Mouse (Mus musculus): Measurements from ENCODE around the gene Dnajc25. TPM values are rescaled to one million over a fixed set of nuclear protein-coding genes. Genes with fewer than 3 reads are reported as not detected.

Dnajc25 gene
- total and polyA plus RNA-seq, 3 experiments: 6.9 to 20.5 (median 16.8) TPM

DNA sequence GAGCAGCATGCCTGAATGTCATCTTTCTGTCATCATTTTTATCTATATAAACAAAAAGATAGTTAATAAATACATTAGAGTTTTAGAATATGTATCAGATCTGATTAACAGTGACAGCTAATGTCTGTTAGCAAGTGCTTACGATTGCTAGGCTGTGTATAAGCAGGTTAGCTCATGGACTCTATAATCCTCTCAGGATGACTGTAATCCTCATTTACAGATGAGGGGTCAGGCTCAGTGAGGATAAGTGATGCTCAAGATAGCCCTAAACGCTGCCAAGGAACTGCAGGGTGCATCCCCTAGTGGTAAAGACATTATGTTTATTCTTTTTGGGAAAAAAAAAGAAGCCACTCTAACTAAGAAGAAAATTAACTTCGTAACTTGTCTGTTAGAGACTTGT lies 74.4 kb downstream of the Dnajc25 start:
- no peak for DNase-seq

Other genes with a start within 250 kb of the Dnajc25 start
- gene Olfr267, start 207.3 kb upstream of the Dnajc25 start, total RNA-seq (2021): under 1 TPM; 0.07 to 0.35 TPM
- gene Olfr267, start 207.3 kb upstream of the Dnajc25 start, polyA plus RNA-seq (2012; rRNA removed): not detected in 2 replicates
- gene Ecpas, start 82.3 kb upstream of the Dnajc25 start, total RNA-seq (2021): 100 to 1,000 TPM; 132 to 194 TPM
- gene Ecpas, start 82.3 kb upstream of the Dnajc25 start, polyA plus RNA-seq (2012; rRNA removed): 55.6 and 63.9 TPM in 2 replicates
- 1 to 10 TPM; 3.1 to 3.5 TPM for gene Zkscan16, start 51.4 kb upstream of the Dnajc25 start, total RNA-seq (2021)
- 0.17 TPM in 1 of 2 replicates, not detected in the other for gene Zkscan16, start 51.4 kb upstream of the Dnajc25 start, polyA plus RNA-seq (2012; rRNA removed)
- gene Ptgr1, start 7.9 kb upstream of the Dnajc25 start, total RNA-seq (2021): 10 to 100 TPM; 12.1 to 26.9 TPM
- 2.0 and 2.4 TPM in 2 replicates for gene Ptgr1, start 7.9 kb upstream of the Dnajc25 start, polyA plus RNA-seq (2012; rRNA removed)
- gene Gm20503, start 8.1 kb downstream of the Dnajc25 start, total RNA-seq (2021): 1 to 10 TPM in 1 of 2 experiments, not detected in 1; 2.9 TPM
- not detected in 2 replicates for gene Gm20503, start 8.1 kb downstream of the Dnajc25 start, polyA plus RNA-seq (2012; rRNA removed)
- gene Gng10, start 40.0 kb downstream of the Dnajc25 start, total RNA-seq (2021): 10 to 100 TPM; 25.1 to 38.3 TPM
- gene Gng10, start 40.0 kb downstream of the Dnajc25 start, polyA plus RNA-seq (2012; rRNA removed): 21.4 and 27.8 TPM in 2 replicates
- gene AI481877, start 143.9 kb downstream of the Dnajc25 start, total RNA-seq (2021): not detected
- gene AI481877, start 143.9 kb downstream of the Dnajc25 start, polyA plus RNA-seq (2012; rRNA removed): not detected in 2 replicates
- gene Ugcg, start 194.2 kb downstream of the Dnajc25 start, total RNA-seq (2021): 10 to 100 TPM; 26.5 to 44.3 TPM
- gene Ugcg, start 194.2 kb downstream of the Dnajc25 start, polyA plus RNA-seq (2012; rRNA removed): 41.7 and 49.9 TPM in 2 replicates

All from adrenal gland, adult 2 months (tissue).